Mouse (Mus musculus) neural tube, embryonic 10.5 days (tissue): ENCODE measurements around the gene Ap3b2.
"Not testable (repeated sequence)": the region's sequence is repeated elsewhere in the genome, so short reads cannot be mapped to it uniquely, and the experiment has no call there.

Experiments used
- DNase-seq: peaks from one replicate; pipeline ENCODE4 v3.0.0-alpha.2; 2017; ENCODE audit warnings: low spot score; ENCODE audit errors: extremely low spot score

Gene Ap3b2

DNA sequence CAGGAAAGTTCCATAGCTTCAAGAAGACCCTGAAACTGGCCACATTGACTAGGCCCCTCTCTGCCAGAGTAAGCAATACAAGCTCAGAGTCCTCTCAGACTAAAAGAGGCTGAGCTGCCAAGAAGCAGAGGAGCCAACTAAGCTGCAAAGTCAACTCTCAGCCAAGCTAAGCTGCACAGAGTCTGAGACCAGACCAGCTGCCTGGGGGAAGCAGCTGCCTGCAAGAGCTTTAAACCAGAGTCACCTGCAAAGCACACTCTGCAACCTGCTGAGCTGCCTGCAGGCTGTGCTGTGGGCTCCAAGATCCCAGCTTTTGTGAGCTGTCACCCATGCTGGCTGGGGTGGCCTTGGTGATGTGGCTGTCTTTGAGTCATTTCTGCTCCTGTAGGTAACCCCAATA lies 15.5 kb downstream of the Ap3b2 start:
- not testable (repeated sequence) for DNase-seq

- peak; percentile 26 for DNase-seq
Observed at GRCm38 (mm10) chr7:81476833-81477232, 16.9 kb downstream of the Ap3b2 start.

GRCm38 (mm10) chr7:81475221-81475620 lies 18.5 kb downstream of the Ap3b2 start:
- no peak for DNase-seq

- DNase-seq: no peak
Observed at GRCm38 (mm10) chr7:81464906-81465450, 28.7 kb downstream of the Ap3b2 start.

GRCm38 (mm10) chr7:81464116-81464515 lies 29.6 kb downstream of the Ap3b2 start:
- peak; percentile 39 for DNase-seq

DNA sequence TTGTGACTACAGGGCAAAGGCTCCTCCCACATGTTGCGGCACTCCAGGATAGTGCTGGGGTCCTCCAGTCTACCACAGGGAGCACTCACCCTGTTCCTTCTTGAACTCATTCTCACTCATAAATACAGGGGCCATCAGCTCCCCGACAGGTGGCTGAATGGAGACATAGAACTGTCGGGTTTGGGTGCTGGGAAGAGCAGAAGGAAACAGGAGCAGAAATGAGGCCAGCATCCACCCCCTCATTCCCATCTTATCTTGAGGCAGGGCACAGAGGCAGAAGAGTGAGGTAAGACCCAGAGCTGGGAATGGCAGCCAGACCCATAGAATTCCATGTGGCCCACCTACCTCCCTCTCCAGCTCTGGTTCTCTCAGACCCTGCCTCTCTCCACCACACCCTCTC lies 30.9 kb downstream of the Ap3b2 start:
- DNase-seq: no peak

DNA sequence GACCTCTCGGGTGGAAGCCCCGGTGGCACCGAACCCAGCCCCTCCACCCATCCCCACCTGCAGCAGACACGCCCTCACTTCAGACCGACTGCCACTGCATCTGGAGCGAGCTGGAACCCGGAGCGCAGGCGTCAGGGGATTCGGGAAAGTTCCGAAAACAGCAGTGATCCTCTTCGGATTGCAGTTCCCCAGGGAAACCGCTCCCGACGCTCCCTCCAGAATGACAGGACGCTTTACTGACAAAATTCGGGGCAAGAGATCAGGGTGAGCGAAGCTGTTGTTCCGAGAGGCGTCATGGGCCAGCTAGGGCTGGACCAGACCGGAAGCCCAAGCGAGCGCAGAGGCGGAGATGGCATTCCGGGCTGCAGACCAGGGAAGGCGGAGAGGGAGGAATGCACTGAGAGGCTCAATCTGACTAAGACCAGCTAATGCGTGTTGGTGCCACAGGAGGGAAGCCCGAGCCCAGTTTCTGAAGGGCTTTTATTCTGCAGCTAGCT lies 38.5 kb downstream of the Ap3b2 start, which contains the start of gene Cpeb1:
Gene Cpeb1 (minus strand): TSS at position 311 of the 497 bp plus-strand sequence.
- peak; percentile 55 for DNase-seq

DNA sequence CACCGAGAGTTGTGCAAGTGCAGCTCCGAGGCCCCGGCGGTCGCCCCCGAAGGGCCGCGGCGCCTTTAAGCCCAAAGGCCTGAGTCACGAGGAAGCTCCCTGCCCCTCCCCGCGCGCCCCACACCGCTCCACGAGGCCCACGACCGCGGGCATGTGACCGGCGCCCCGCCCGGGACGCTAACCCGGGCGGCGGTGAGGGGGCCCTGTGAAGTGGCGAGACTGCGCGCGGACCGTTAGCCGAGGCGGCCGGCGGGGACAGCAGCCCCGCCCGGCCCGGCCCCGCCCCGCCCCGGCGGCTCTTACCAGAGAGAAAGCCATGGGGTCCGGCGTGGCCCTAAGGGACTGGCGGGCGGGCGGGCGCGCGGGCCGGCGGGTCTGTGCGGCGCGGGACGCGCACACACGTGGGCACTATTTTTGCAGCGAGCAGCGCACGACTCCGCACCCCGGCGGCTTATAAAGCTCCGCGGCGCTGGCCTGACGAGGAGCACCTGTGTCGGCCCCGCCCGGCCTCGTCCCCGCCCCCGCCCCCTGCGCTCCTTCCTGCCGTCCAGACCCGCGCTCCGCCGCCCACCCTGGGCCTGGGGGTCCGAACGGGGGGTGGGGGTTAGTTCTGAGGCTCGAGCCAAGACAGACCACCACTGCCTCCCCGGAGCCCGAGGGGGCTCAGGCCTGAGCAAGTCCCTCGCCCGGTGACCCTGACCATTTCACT lies 39.2 kb downstream of the Ap3b2 start:
- DNase-seq: peak; percentile 46

DNA sequence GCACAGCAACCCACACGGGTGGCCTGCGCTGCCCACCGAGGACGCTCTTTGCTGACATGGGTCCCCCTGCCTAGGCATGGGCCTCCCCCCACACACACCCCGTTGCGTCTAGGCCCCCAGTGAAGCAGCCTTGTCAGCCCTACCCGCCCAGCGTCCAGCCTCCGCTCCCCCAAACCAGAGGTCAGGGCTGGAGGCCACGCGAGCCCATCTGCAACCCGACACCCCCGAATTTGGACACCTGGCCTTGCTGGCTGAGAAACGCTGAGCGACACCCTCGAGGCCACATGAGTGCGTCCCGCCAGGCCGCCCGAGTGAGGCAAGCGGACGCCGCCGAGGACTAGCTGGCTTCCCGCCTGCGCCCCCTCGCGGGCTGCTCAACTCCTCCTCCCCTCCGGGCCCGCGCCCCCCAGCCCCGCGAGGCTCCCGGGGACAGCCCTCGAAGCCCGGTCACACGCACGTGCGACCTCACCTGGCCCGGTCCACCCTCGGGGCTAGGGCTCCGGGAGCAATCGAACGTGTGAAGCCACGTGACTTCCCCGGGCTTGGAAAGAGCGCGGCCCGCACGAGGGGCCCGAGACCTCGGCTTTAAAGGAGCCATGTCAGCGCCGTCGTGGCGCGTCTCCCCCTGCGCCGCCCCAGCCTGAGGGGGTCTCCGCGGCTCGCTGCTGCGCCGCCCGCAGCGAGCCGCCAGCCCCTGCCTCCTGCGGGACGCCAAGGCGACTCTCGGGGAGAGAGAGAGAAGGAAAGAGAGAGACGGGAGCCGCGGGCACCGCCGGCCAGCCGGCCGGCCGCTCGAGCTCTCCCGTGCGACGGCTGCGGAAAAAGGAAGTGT lies 40.1 kb downstream of the Ap3b2 start:
- DNase-seq: peak; percentile 65

DNA sequence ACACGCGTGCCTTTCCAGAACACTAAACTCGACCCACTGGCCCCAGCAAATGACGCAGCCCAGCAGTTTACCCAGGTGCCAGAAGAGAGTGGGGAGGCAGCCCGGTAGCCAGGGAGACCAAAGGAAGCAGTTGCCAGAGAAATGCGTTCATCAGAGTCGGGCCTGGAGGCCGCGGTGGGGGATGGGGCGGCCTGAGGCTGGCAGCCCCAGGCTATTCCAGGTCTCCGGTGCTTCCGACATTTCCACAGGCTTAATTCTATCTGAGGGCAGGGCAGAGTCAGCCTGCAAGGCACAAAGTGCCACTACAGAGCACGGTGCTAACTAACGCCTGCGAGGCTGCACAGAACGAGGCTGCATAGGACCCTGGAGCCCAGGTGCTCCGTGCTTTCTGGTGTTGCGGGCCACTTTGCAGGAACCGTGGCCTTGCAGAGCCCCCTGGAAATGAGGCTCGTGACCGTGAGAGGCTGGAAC lies 40.7 kb downstream of the Ap3b2 start:
- DNase-seq: peak; percentile 55
